20 mouse cellular contexts compared by ENCODE assay signal in genomic region chr2:166032628-166033027, GRCm38 (mm10).
"Had no signal": no experiment of that assay in that cellular context is flagged by ENCODE, and none has a peak within 500 bp of the region (broad histone marks: within the 10 kb centered on the region; RNA-seq: fewer than 3 reads in every experiment).

No protein-coding gene starts in this region.

- H3K9ac ChIP-seq: limb, embryonic 12.5 days; limb, embryonic 15.5 days; liver, embryonic 13.5 days; stomach, embryonic 15.5 days had no signal

- H3K27ac ChIP-seq: layer of hippocampus, adult 2 months had no signal

- H3K9me3 ChIP-seq: limb, embryonic 12.5 days; limb, embryonic 15.5 days; liver, embryonic 13.5 days; stomach, embryonic 15.5 days had no signal

- DNase-seq: kidney, adult 18-20 months; kidney, adult 9 months; kidney, postnatal 14 days; left cerebral cortex, postnatal 4 days; liver, embryonic 13.5 days; lung, adult 2 months; lung, postnatal 14 days; lung, postnatal 4 days; midbrain, embryonic 14.5 days; right cerebral cortex, adult 18-20 months; right cerebral cortex, postnatal 14 days; right cerebral cortex, postnatal 4 days; thymus, adult 2 months; thymus, postnatal 25 days had no signal

- H3K27me3 ChIP-seq: limb, embryonic 12.5 days; limb, embryonic 15.5 days; liver, embryonic 13.5 days; stomach, embryonic 15.5 days had no signal

- H3K36me3 ChIP-seq: limb, embryonic 12.5 days; liver, embryonic 13.5 days; stomach, embryonic 15.5 days had no signal

- H3K4me3 ChIP-seq: layer of hippocampus, adult 2 months; limb, embryonic 12.5 days; limb, embryonic 15.5 days; liver, embryonic 13.5 days; stomach, embryonic 15.5 days had no signal

- H3K4me2 ChIP-seq: limb, embryonic 15.5 days; liver, embryonic 13.5 days; midbrain, embryonic 11.5 days had no signal

- ATAC-seq: intestine, embryonic 16.5 days had no signal
